Mouse (Mus musculus) neural tube, embryonic 13.5 days (tissue): Measurements from ENCODE around the gene Itpk1. TPM values are rescaled to one million over a fixed set of nuclear protein-coding genes. Genes with fewer than 3 reads are reported as not detected.

ENCODE experiments used
- ATAC-seq: fragments of 200-750 bp; cut with Nextera tagmentation; 2 replicates; pipeline ENCODE4 v1.8.0; 2017; ENCODE audit warnings: low read depth, mild to moderate bottlenecking, moderate TSS enrichment, moderate library complexity
- H3K27ac ChIP-seq: fragments of 300-500 bp; sonication (generic); replicated peaks from 2 replicates; pipeline ENCODE4 v1.5.1; 2015; ENCODE audit warnings: moderate library complexity, mild to moderate bottlenecking, inconsistent platforms
- H3K27me3 ChIP-seq: fragments of 300-500 bp; sonication (generic); 2 replicates; pipeline ENCODE4 v1.6.1; 2015; ENCODE audit warnings: mild to moderate bottlenecking, inconsistent platforms
- H3K36me3 ChIP-seq: fragments of 300-500 bp; sonication (generic); 2 replicates; pipeline ENCODE4 v1.6.1; 2015; ENCODE audit warnings: mild to moderate bottlenecking, inconsistent platforms
- H3K4me1 ChIP-seq: fragments of 300-500 bp; sonication (generic); replicated peaks from 2 replicates; pipeline ENCODE4 v1.6.1; 2015; ENCODE audit warnings: inconsistent platforms
- H3K4me2 ChIP-seq: fragments of 300-500 bp; sonication (generic); 2 replicates; pipeline ENCODE4 v1.6.1; 2015; ENCODE audit warnings: inconsistent platforms, mild to moderate bottlenecking, moderate library complexity
- H3K4me3 ChIP-seq: fragments of 300-500 bp; sonication (generic); 2 replicates; pipeline ENCODE4 v1.5.1; 2015; ENCODE audit warnings: mild to moderate bottlenecking, inconsistent platforms
- H3K9ac ChIP-seq: fragments of 300-500 bp; sonication (generic); 2 replicates; pipeline ENCODE4 v1.6.1; 2015; ENCODE audit warnings: moderate library complexity, mild to moderate bottlenecking, inconsistent platforms
- H3K9me3 ChIP-seq: fragments of 300-500 bp; sonication (generic); 2 replicates; pipeline ENCODE4 v1.6.1; 2016; ENCODE audit warnings: inconsistent platforms
- WGBS: fragments of 180-500 bp; shearing (Covaris S2); methylation state at CpG from one replicate; pipeline ENCODE4 v1.1.7; 2015; 5-methylcytosine and 5-hydroxymethylcytosine counted together
- polyA plus RNA-seq: library from polyadenylated mRNA; unstranded; fragments of >200 nt; fragmentation: Nextera tagmentation; extraction: Ambion mirVana; gene quantifications from 2 replicates; pipeline ENCODE4 v1.2.1, GENCODE M21; 2015

The Itpk1 gene
- polyA plus RNA-seq, 1 experiment from 2014 or later, result 34.0 TPM

DNA sequence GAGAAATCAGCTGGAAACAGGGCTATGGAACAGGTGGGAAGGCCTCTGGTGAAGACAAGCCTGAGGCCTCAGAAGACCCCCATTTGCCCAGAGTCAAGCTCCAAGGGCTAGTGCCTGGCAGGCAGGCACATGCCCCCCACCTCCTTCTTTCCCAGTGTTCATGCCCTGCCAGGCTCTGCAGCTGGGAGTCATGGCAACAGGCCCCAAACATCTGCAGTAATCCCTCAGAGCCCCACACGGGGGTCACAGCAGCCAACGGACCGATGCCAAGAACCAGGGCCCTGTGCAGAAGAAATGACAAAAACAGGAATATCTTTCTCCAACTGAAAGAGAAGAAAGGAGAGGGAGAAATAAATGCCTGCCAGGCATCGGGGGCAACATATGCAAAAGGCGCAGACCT is 20.8 kb downstream of the Itpk1 start:
- Histone ChIP-seq H3K9ac (0 out of 2 replicates have a peak overlapping the region, but pooled peaks have one; percentile 13), H3K4me2 (no peak overlapping the region), H3K9me3 (no peaks in the 10 kb centered on the region), H3K4me1 (peaks cover 42% of the 10 kb centered on the region), H3K27me3 (no peaks in the 10 kb centered on the region), H3K4me3 (no peak overlapping the region), H3K27ac (peak overlapping the region; percentile 18; the same call in 1 of the 2 replicates), H3K36me3 (no peaks in the 10 kb centered on the region)
- ATAC-seq, result no peak
- 65% methylated on average over 5 of the region's 5 CpGs for WGBS

DNA sequence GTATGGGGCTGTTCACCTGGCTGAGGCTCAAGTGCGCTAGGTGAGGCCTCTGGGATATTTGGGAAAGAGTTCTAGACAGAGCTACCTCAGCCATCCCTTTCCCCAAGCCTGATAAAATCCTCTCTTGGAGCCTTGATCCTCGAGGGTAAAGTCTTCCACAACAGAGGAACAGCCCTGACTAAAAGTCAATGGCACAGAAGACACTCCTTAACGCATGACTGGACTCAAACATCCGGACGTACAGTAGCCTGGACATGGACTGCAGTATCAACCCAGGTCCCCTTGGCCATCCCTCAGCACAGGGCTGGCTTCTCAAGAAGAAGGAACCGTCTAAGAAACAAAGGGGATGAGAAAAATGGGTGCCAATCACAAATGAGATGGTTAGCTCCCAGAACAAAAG is 21.3 kb downstream of the Itpk1 start:
- Histone ChIP-seq H3K9me3 (no peaks in the 10 kb centered on the region), H3K36me3 (no peaks in the 10 kb centered on the region), H3K4me2 (no peak overlapping the region), H3K27ac (peak overlapping the region; percentile 18; the same call in 1 of the 2 replicates), H3K9ac (0 out of 2 replicates have a peak overlapping the region, but pooled peaks have one; percentile 13), H3K4me1 (peaks cover 47% of the 10 kb centered on the region), H3K27me3 (no peaks in the 10 kb centered on the region), H3K4me3 (no peak overlapping the region)
- ATAC-seq, result no peak
- 75% methylated on average over 6 of the region's 6 CpGs for WGBS

DNA sequence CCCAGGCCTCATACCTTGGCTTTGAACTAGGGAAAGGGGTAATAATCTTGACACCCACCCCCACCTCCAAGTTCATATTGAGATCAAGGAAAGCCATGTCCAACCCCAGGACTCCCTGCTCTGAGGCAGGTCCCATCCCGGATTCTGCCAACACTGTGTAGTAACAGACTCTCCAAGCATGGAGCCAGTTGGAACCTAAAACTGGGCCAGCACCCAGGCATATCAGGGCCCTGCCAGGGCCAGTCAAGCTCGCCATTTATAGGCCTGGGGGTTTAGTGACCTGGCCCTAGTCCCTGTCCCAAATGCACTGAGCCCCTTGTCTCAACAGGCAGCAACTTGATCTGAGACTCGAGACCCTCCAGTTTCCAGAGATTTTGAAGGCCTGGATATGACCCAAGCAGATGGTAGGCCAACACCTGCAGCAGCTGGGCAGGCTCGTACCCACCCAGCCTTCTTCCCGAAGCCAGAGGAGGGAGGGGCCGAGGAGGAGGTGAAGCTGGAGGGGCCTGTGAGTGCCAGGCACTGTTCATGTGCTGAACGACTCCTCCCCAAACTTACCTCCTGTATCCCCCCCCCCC is 21.9 kb downstream of the Itpk1 start:
- peaks cover 47% of the 10 kb centered on the region for H3K4me1 ChIP-seq

DNA sequence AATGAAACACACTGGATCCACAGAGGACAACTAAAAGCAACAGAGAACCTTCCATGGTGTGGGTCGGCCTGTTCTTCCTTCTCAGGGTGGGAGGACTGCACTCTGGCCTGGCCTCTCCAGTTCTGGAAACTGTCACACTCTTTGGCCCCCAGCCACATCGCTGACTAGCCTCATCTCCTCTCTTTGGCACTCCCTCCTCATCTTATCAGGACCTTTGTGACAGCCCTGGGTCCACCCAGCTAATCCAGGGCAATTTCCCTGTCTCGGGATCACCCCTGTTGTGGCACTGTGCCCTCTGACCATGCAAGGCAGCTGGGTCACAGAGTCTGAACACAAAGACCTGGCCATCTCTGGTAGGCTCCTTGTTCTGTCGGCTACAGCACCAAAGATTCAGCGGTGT is 22.6 kb downstream of the Itpk1 start:
- peaks cover 52% of the 10 kb centered on the region for H3K4me1 ChIP-seq
- WGBS, result 88% methylated on average over 5 of the region's 5 CpGs
- no peak overlapping the region for H3K4me2 ChIP-seq
- H3K27me3 ChIP-seq, result no peaks in the 10 kb centered on the region
- H3K36me3 ChIP-seq, result no peaks in the 10 kb centered on the region
- no peak overlapping the region for H3K4me3 ChIP-seq
- no peaks in the 10 kb centered on the region for H3K9me3 ChIP-seq
- H3K9ac ChIP-seq, result no peak overlapping the region
- no peak overlapping the region for H3K27ac ChIP-seq
- ATAC-seq, result no peak

More for the DNA sequence above, 21.9 kb downstream of the Itpk1 start:
- no peaks in the 10 kb centered on the region for H3K27me3 ChIP-seq
- H3K9me3 ChIP-seq, result no peaks in the 10 kb centered on the region
- H3K9ac ChIP-seq, result no peak overlapping the region
- no peak overlapping the region for H3K4me3 ChIP-seq
- 88% methylated on average over 7 of the region's 7 CpGs for WGBS
- H3K4me2 ChIP-seq, result no peak overlapping the region
- H3K36me3 ChIP-seq, result no peaks in the 10 kb centered on the region
- ATAC-seq, result no peak
- H3K27ac ChIP-seq, result no peak overlapping the region

DNA sequence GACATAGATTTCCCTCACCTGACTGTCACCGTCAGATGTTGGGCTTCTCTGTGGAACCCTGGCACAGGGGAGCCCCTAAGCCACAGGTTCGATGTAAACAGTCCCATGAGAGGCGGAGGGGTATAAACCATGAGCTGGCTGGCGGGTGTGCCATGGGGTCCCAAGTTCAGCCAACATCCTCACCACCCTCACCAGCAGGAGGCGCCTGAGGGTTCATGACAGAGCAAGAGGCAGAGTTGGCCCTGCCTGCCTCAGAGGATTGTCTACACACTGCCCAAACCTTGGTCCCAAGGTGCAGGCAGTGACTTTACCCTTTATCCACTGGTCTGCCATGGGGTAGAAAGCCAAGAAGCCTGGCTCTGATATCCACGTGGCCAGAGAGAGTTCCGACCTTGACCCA is 23.1 kb downstream of the Itpk1 start:
- no peak overlapping the region for H3K27ac ChIP-seq
- no peak overlapping the region for H3K9ac ChIP-seq
- WGBS, result 70% methylated on average over 7 of the region's 7 CpGs
- H3K36me3 ChIP-seq, result no peaks in the 10 kb centered on the region
- no peak overlapping the region for H3K4me2 ChIP-seq
- no peak overlapping the region for H3K4me3 ChIP-seq
- no peaks in the 10 kb centered on the region for H3K27me3 ChIP-seq
- peaks cover 57% of the 10 kb centered on the region for H3K4me1 ChIP-seq
- no peaks in the 10 kb centered on the region for H3K9me3 ChIP-seq
- ATAC-seq, result no peak

DNA sequence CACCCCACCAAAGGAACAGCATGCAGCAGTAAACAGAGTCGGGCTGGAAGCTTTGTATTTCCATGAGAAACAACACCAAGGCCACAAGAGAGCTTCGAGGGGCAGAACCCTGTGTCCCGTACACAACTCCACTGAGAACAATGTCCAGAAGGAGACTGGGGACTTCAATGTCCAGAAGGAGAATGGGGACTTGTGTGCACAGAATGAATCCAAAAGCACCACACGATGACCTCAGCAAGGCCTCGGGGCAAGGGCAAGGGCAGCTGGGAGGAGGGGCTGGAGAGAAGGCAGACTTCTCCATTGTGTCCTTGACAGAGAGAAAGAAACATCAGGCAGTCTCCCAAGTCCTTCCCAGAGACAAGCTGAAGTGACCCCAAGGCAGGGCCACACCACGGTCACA is 25.9 kb downstream of the Itpk1 start:
- 35% methylated on average over 6 of the region's 6 CpGs for WGBS
- H3K27ac ChIP-seq, result 0 out of 2 replicates have a peak overlapping the region, but pooled peaks have one; percentile 24

DNA sequence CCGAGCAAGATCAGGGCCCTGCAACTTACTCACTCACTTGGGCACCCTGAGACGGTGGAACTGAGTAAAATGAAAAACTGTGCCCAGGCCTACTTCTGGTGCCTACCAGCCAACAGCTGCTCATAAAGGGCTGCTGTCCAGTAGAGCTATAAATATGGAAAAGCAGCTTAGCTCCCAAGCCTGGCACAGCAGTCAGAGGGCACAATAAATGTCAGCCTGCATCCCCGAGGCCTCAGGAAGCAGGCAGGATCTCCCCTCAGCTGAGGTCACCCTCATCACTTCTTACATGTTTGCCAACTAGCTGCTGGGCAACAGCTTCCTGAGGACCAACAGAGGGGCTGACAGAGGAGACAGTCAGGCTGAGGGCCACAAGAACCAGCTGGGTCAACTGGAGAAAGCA is 27.6 kb downstream of the Itpk1 start:
- ATAC-seq, result no peak
- Histone ChIP-seq H3K36me3 (peaks cover 18% of the 10 kb centered on the region), H3K27me3 (no peaks in the 10 kb centered on the region), H3K9ac (no peak overlapping the region), H3K9me3 (no peaks in the 10 kb centered on the region), H3K4me3 (no peak overlapping the region), H3K27ac (no peak overlapping the region), H3K4me2 (no peak overlapping the region), H3K4me1 (peaks cover 31% of the 10 kb centered on the region)
- 82% methylated on average over 3 of the region's 3 CpGs for WGBS

More for the DNA sequence above, 25.9 kb downstream of the Itpk1 start:
- Histone ChIP-seq H3K4me1 (peaks cover 35% of the 10 kb centered on the region), H3K9me3 (no peaks in the 10 kb centered on the region), H3K36me3 (peaks cover 11% of the 10 kb centered on the region), H3K4me3 (no peak overlapping the region), H3K9ac (no peak overlapping the region), H3K4me2 (no peak overlapping the region), H3K27me3 (no peaks in the 10 kb centered on the region)
- ATAC-seq, result no peak

DNA sequence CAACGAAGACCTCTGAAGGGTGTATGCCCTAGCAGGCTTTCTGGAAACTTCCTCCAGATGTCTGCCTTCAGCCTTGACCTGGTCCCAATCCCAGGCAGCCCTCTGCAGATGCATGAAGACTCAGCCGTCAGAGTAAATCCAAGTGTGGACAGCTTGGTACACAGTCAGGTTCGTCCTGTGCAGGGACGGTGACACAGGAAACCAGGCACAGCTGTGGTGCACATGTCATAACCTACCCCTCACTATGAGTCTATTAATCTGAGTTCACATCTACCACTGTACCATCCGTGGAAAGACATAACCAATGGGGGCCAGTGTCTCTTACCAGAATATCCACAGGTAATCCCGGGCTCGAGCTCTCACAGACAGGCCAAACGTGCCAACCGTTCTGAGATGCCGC is 30.2 kb downstream of the Itpk1 start:
- H3K9ac ChIP-seq, result no peak overlapping the region
- WGBS, result 93% methylated on average over 10 of the region's 10 CpGs
- ATAC-seq, result no peak
- no peak overlapping the region for H3K4me3 ChIP-seq
- H3K4me2 ChIP-seq, result no peak overlapping the region
- peaks cover 43% of the 10 kb centered on the region for H3K4me1 ChIP-seq
- no peaks in the 10 kb centered on the region for H3K9me3 ChIP-seq
- H3K36me3 ChIP-seq, result peaks cover 18% of the 10 kb centered on the region
- H3K27me3 ChIP-seq, result no peaks in the 10 kb centered on the region
- no peak overlapping the region for H3K27ac ChIP-seq

DNA sequence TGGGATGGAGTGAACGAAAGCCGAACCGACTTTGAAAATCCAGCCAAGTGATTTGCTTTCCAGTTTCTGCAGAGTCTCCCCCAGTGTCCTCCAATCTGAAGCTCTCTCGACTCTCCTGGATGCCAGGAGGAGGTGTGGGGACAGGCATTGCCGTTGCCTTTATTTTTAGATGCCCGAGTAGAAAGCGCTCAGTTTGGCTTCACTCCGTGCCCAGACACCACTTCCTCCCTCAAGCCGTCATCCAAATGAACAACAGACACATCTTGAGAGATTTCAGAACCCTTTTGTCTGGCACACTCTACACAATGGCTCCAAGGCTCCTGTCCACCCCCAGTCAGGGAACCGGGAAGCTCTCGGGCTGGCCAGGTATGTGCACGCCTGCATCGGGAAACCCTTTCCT is 30.6 kb downstream of the Itpk1 start:
- Histone ChIP-seq H3K27me3 (no peaks in the 10 kb centered on the region), H3K36me3 (peaks cover 18% of the 10 kb centered on the region), H3K4me3 (no peak overlapping the region), H3K4me1 (peaks cover 39% of the 10 kb centered on the region), H3K4me2 (no peak overlapping the region), H3K9ac (no peak overlapping the region), H3K9me3 (no peaks in the 10 kb centered on the region), H3K27ac (no peak overlapping the region)
- no peak for ATAC-seq
- 97% methylated on average over 13 of the region's 13 CpGs for WGBS

DNA sequence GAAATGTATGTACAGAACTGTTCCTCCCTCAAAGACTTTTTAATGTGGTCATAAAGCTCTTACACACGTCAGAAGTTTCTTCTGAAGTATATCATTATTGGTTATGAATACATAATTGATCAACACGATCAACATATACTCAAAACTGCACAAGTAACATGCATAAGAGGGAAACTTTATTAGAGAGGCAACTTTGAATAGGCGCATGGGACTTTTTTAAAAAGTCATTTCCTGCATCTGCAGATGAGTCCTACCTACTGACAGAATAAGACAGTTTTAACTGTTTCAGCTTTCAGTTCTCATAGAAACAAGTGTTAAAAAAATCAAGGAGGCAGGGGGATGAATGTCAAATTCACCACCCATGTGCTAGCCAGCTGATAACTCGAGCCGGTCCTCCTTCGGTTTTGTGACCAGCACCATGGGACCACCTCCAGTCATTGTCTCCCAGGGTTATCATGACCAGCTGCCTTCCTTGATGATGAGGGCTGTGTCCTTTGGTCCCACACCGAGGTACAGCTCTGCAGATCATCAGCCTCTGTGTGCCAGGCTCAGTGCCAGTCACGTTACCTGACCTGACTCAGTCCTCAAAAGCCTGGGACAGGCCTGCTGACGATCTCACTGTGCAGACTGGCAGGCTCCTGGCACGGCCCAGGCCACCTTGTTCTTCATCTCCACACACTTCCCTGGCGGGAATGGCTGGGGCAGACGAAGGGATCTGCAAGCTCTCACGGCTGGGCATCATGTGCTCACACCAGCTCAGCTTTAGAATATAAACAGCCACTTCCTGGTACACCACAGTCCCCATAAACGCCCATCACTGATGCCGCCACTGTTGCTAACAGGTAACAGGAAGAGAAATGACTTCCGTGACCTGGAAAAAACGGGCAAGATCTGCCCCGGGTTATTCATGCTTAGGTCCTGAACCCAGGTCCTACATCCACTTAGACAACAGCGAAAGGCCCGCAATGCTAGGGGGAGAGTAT is 31.6 kb downstream of the Itpk1 start:
- Histone ChIP-seq H3K4me2 (no peak overlapping the region), H3K27me3 (no peaks in the 10 kb centered on the region), H3K9ac (no peak overlapping the region), H3K4me3 (no peak overlapping the region), H3K36me3 (peaks cover 18% of the 10 kb centered on the region), H3K9me3 (no peaks in the 10 kb centered on the region), H3K4me1 (peaks cover 33% of the 10 kb centered on the region), H3K27ac (no peak overlapping the region)
- 88% methylated on average over 20 of the region's 20 CpGs for WGBS
- no peak for ATAC-seq

DNA sequence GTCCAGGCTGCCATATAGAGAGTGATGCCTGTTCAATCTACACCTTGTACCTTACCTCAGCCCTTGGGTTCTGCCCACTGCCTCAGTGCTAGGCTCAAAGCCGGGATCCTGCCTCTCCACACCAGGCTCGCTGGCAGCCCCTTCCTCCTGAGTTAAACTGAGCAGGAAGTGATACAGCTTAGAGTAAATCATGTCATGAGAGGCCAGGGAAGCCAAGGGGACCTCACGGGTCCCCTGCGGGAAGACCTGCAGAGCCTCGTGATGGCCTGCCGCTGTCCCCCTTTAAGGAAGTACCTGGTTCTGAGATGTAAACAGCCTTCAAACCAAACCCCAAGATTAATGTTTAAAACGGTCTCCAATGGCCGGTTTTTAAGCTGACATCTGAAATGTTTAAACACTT is 32.6 kb downstream of the Itpk1 start:
- no peak for ATAC-seq
- WGBS, result 76% methylated on average over 8 of the region's 8 CpGs
- peaks cover 18% of the 10 kb centered on the region for H3K36me3 ChIP-seq
- no peak overlapping the region for H3K9ac ChIP-seq
- H3K9me3 ChIP-seq, result no peaks in the 10 kb centered on the region
- H3K4me3 ChIP-seq, result no peak overlapping the region
- H3K27me3 ChIP-seq, result no peaks in the 10 kb centered on the region
- peaks cover 28% of the 10 kb centered on the region for H3K4me1 ChIP-seq
- H3K4me2 ChIP-seq, result no peak overlapping the region
- H3K27ac ChIP-seq, result no peak overlapping the region

DNA sequence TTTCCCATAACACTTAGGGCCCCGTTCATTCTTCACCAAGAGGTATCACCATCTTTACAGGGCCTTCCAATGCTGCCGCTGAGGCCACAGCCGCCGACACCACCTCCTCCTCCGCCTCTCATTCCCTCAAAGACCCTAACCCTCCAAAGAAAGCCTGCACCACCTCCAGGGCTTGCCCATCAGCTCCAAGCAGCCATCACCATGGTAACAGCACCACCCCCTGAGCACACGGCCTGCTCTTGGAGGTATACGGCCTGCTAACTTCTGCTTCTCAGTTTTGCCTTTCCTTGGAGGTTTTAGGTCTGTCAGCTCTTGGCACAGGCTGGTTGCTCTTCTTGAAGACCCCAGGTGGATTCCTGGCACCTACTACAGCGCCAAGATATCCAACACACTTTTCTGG is 33.9 kb downstream of the Itpk1 start:
- Histone ChIP-seq H3K4me3 (no peak overlapping the region), H3K36me3 (peaks cover 18% of the 10 kb centered on the region), H3K27me3 (no peaks in the 10 kb centered on the region), H3K4me2 (no peak overlapping the region), H3K4me1 (peaks cover 19% of the 10 kb centered on the region), H3K27ac (no peak overlapping the region), H3K9ac (peak overlapping the region; percentile 43; the same call in 1 of the 2 replicates), H3K9me3 (no peaks in the 10 kb centered on the region)
- ATAC-seq, result peak; percentile 24; the same call in 1 of the 2 replicates
- WGBS, result 37% methylated on average over 8 of the region's 8 CpGs
